Mouse (Mus musculus): Measurements from ENCODE around the gene Als2cr12.
"Not testable (repeated sequence)": the region's sequence is repeated elsewhere in the genome, so short reads cannot be mapped to it uniquely, and the experiment has no call there.

Gene Als2cr12

GRCm38 (mm10) chr1:58609591-58609990 lies 86.2 kb downstream of the Als2cr12 start:
- DNase-seq: not testable (repeated sequence)

DNA sequence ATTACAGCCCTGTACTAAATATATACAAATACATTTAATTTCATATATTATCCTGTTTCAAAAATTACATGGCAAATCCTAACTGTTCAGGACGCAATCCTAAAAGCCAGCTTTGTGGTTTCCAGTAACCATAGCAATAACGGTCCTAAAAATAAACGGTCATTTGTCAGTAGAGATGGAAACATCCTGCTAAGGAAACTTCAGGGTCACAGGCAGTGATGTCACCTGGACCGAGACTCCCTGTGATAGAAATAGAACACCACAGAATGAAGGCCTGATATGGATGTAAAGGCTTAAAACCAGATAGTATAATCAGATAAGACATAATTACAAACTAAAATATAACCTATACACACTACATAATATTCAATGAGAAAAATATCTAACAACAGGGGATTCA lies 92.1 kb downstream of the Als2cr12 start:
- DNase-seq: no peak

- DNase-seq: no peak
Measured at GRCm38 (mm10) chr1:58602681-58603080, 93.1 kb downstream of the Als2cr12 start.

Data from lung, postnatal 10 days (tissue).